Mouse (Mus musculus) embryonic facial prominence, embryonic 11.5 days (tissue): Measurements from ENCODE around the gene Qrich2. TPM values are rescaled to one million over a fixed set of nuclear protein-coding genes. Genes with fewer than 3 reads are reported as not detected.

Experiments used
- ATAC-seq: fragments of 200-750 bp; cut with Nextera tagmentation; replicated peaks from 2 replicates; pipeline ENCODE4 v1.8.0; 2017; ENCODE audit warnings: low read depth; ENCODE audit not compliant: insufficient number of reproducible peaks, low FRiP score, low TSS enrichment
- DNase-seq: peaks from one replicate; pipeline ENCODE4 v3.0.0-alpha.2; 2015; ENCODE audit warnings: low spot score
- H3K27ac ChIP-seq: fragments of 300-500 bp; sonication (generic); replicated peaks from 2 replicates; pipeline ENCODE4 v1.5.1; 2014; ENCODE audit warnings: mild to moderate bottlenecking, low read depth, low read length, control low read depth
- H3K27me3 ChIP-seq: fragments of 300-500 bp; sonication (generic); 2 replicates; pipeline ENCODE4 v1.6.1; 2014; ENCODE audit warnings: mild to moderate bottlenecking, low read length, moderate library complexity, mixed read lengths; ENCODE audit not compliant: control insufficient read depth, insufficient read depth
- H3K36me3 ChIP-seq: fragments of 300-500 bp; sonication (generic); replicated peaks from 2 replicates; pipeline ENCODE4 v1.6.1; 2014; ENCODE audit warnings: low read depth, mild to moderate bottlenecking, low read length, moderate library complexity, mixed read lengths; ENCODE audit not compliant: control insufficient read depth, insufficient read depth
- H3K4me1 ChIP-seq: fragments of 300-500 bp; sonication (generic); 2 replicates; pipeline ENCODE4 v1.6.1; 2014; ENCODE audit warnings: low read length, mixed read lengths; ENCODE audit not compliant: control insufficient read depth, insufficient read depth
- H3K4me2 ChIP-seq: fragments of 300-500 bp; sonication (generic); 2 replicates; pipeline ENCODE4 v1.6.1; 2014; ENCODE audit warnings: low read depth, mild to moderate bottlenecking, control low read depth, low read length, moderate library complexity
- H3K4me3 ChIP-seq: fragments of 300-500 bp; sonication (generic); 2 replicates; pipeline ENCODE4 v1.5.1; 2014; ENCODE audit warnings: low read depth, low read length, control low read depth
- H3K9ac ChIP-seq: fragments of 300-500 bp; sonication (generic); replicated peaks from 2 replicates; pipeline ENCODE4 v1.6.1; 2014; ENCODE audit warnings: mild to moderate bottlenecking, control low read depth, low read length
- H3K9me3 ChIP-seq: fragments of 300-500 bp; sonication (generic); replicated peaks from 2 replicates; pipeline ENCODE4 v1.6.1; 2016; ENCODE audit warnings: mild to moderate bottlenecking, low read length, inconsistent platforms, mixed read lengths; ENCODE audit not compliant: control insufficient read depth
- WGBS: fragments of 180-500 bp; shearing (Covaris S2); extraction: QIAGEN DNeasy Blood & Tissue Kit; methylation state at CpG from one replicate; pipeline ENCODE4 v1.1.7; 2014; 5-methylcytosine and 5-hydroxymethylcytosine counted together
- polyA plus RNA-seq: library from polyadenylated mRNA; unstranded; fragments of >200 nt; fragmentation: Nextera tagmentation; extraction: Ambion mirVana; gene quantifications from 2 replicates; pipeline ENCODE4 v1.2.1, GENCODE M21; 2014

Gene Qrich2
- polyA plus RNA-seq: 0.31 TPM in 1 of 2 replicates, not detected in the other

GRCm38 (mm10) chr11:116466141-116466540 lies at the start of gene Qrich2:
Gene Qrich2, minus strand, starts transcription at chr11:116466241.
- H3K27ac ChIP-seq: no peak within 1 kb of the TSS
- H3K4me1 ChIP-seq: no peaks in the 10 kb centered on the region
- no peaks in the 10 kb centered on the region for H3K9me3 ChIP-seq
- no peak within 1 kb of the TSS for H3K4me2 ChIP-seq
- H3K36me3 ChIP-seq: peaks cover 5% of the 10 kb centered on the region
- H3K27me3 ChIP-seq: no peaks in the 10 kb centered on the region
- no peak for DNase-seq
- H3K9ac ChIP-seq: no peak within 1 kb of the TSS
- no peak for ATAC-seq
- WGBS: 66% methylated on average over 20 of the region's 20 CpGs
- H3K4me3 ChIP-seq: no peak within 1 kb of the TSS

- peak overlapping the region; percentile 11; the same call in 1 of the 2 replicates for H3K4me2 ChIP-seq
- H3K27ac ChIP-seq: no peak overlapping the region
- no peak overlapping the region for H3K9ac ChIP-seq
- no peak for ATAC-seq
- no peaks in the 10 kb centered on the region for H3K9me3 ChIP-seq
- peaks cover 2% of the 10 kb centered on the region; the same call in 1 of the 2 replicates for H3K4me1 ChIP-seq
- H3K4me3 ChIP-seq: no peak overlapping the region
- 9% methylated on average over 24 of the region's 24 CpGs for WGBS
- no peaks in the 10 kb centered on the region for H3K36me3 ChIP-seq
- no peak for DNase-seq
- no peaks in the 10 kb centered on the region for H3K27me3 ChIP-seq
Measured at GRCm38 (mm10) chr11:116515330-116516020, 49.4 kb upstream of the Qrich2 start.

GRCm38 (mm10) chr11:116513531-116514038 lies 47.5 kb upstream of the Qrich2 start:
- Histone ChIP-seq H3K27ac (no peak overlapping the region), H3K4me1 (peaks cover 2% of the 10 kb centered on the region; the same call in 1 of the 2 replicates), H3K9ac (no peak overlapping the region), H3K27me3 (no peaks in the 10 kb centered on the region), H3K4me3 (no peak overlapping the region), H3K36me3 (no peaks in the 10 kb centered on the region), H3K4me2 (no peak overlapping the region), H3K9me3 (no peaks in the 10 kb centered on the region)
- DNase-seq: no peak
- 75% methylated on average over 4 of the region's 4 CpGs for WGBS
- no peak for ATAC-seq

GRCm38 (mm10) chr11:116512987-116513386 lies 46.9 kb upstream of the Qrich2 start:
- WGBS: 84% methylated on average over 6 of the region's 6 CpGs
- H3K9me3 ChIP-seq: no peaks in the 10 kb centered on the region
- H3K36me3 ChIP-seq: no peaks in the 10 kb centered on the region

GRCm38 (mm10) chr11:116512154-116512553 lies 46.1 kb upstream of the Qrich2 start:
- H3K4me1 ChIP-seq: peaks cover 2% of the 10 kb centered on the region; the same call in 1 of the 2 replicates
- WGBS: 96% methylated on average over 7 of the region's 7 CpGs
- ATAC-seq (no peak), DNase-seq (no peak)
- H3K4me2 ChIP-seq: no peak overlapping the region
- H3K9ac ChIP-seq: no peak overlapping the region
- no peaks in the 10 kb centered on the region for H3K9me3 ChIP-seq
- no peak overlapping the region for H3K4me3 ChIP-seq
- no peak overlapping the region for H3K27ac ChIP-seq
- no peaks in the 10 kb centered on the region for H3K36me3 ChIP-seq
- no peaks in the 10 kb centered on the region for H3K27me3 ChIP-seq

More at GRCm38 (mm10) chr11:116512987-116513386, 46.9 kb upstream of the Qrich2 start:
- Histone ChIP-seq H3K4me1 (peaks cover 2% of the 10 kb centered on the region; the same call in 1 of the 2 replicates), H3K4me3 (no peak overlapping the region), H3K4me2 (no peak overlapping the region), H3K27me3 (no peaks in the 10 kb centered on the region), H3K27ac (no peak overlapping the region), H3K9ac (no peak overlapping the region)
- ATAC-seq: no peak
- DNase-seq: no peak

GRCm38 (mm10) chr11:116511301-116511868 lies 45.3 kb upstream of the Qrich2 start:
- ATAC-seq (no peak), DNase-seq (no peak)
- no peak overlapping the region for H3K27ac ChIP-seq
- no peaks in the 10 kb centered on the region for H3K36me3 ChIP-seq
- H3K4me1 ChIP-seq: peaks cover 2% of the 10 kb centered on the region; the same call in 1 of the 2 replicates
- WGBS: 69% methylated on average over 7 of the region's 7 CpGs
- H3K9ac ChIP-seq: no peak overlapping the region
- H3K4me2 ChIP-seq: no peak overlapping the region
- no peaks in the 10 kb centered on the region for H3K27me3 ChIP-seq
- H3K4me3 ChIP-seq: no peak overlapping the region
- H3K9me3 ChIP-seq: no peaks in the 10 kb centered on the region

- no peaks in the 10 kb centered on the region for H3K36me3 ChIP-seq
- DNase-seq: peak; percentile 68
- no peak overlapping the region for H3K27ac ChIP-seq
- no peak for ATAC-seq
- H3K4me3 ChIP-seq: no peak overlapping the region
- no peaks in the 10 kb centered on the region for H3K27me3 ChIP-seq
- H3K9me3 ChIP-seq: no peaks in the 10 kb centered on the region
- H3K9ac ChIP-seq: no peak overlapping the region
- 25% methylated on average over 2 of the region's 2 CpGs for WGBS
- no peak overlapping the region for H3K4me2 ChIP-seq
- H3K4me1 ChIP-seq: no peaks in the 10 kb centered on the region
Measured at GRCm38 (mm10) chr11:116508689-116509088, 42.6 kb upstream of the Qrich2 start.
